Mouse (Mus musculus) CH12.LX (cell line): ENCODE data around the gene Ccdc194. TPM values are rescaled to one million over a fixed set of nuclear protein-coding genes. Genes with fewer than 3 reads are reported as not detected.

Source experiments
- DNase-seq: peaks from one replicate; pipeline ENCODE4 v3.0.0-alpha.2; 2013; ENCODE audit errors: extremely low read depth
- H3K27ac ChIP-seq: 2 replicates; pipeline ENCODE4 v1.5.1; 2012; ENCODE audit warnings: low read depth, mild to moderate bottlenecking, control low read depth, moderate library complexity; ENCODE audit not compliant: insufficient read depth
- H3K27me3 ChIP-seq: replicated peaks from 2 replicates; pipeline ENCODE3; 2012; ENCODE audit warnings: inconsistent platforms
- H3K36me3 ChIP-seq, 2 experiments: replicated peaks in 1 of 2; 2 replicates each; pipeline versions ENCODE3 to v1.6.1; 2012; ENCODE audit warnings: inconsistent platforms in 1 of 2, low read length in 1 of 2, mild to moderate bottlenecking in 1 of 2, mixed read lengths in 1 of 2, moderate library complexity in 1 of 2; ENCODE audit not compliant: control insufficient read depth in 1 of 2, insufficient read depth in 1 of 2
- H3K4me1 ChIP-seq, 2 experiments: 2 replicates each; pipeline ENCODE4 v1.6.1; 2012; ENCODE audit warnings: inconsistent platforms in 1 of 2, moderate library complexity in 1 of 2; ENCODE audit not compliant: insufficient read depth in 2 of 2, control insufficient read depth in 1 of 2
- H3K4me2 ChIP-seq: 2 replicates; pipeline ENCODE4 v1.6.1; 2012; ENCODE audit warnings: low read depth, mild to moderate bottlenecking, control low read depth; ENCODE audit not compliant: poor library complexity, insufficient read depth, severe bottlenecking
- H3K4me3 ChIP-seq, 3 experiments: fragments of 150-350 bp in 1 of 3; sonication (generic) in 1 of 3; replicated peaks in 1 of 3; 2 replicates each; pipeline versions ENCODE3 to v1.5.1; 2011 to 2012; ENCODE audit warnings: low read depth in 2 of 3, low read length in 2 of 3, mild to moderate bottlenecking in 2 of 3, moderate library complexity in 2 of 3, control low read depth in 1 of 3, improper control_type of control experiment in 1 of 3, inconsistent platforms in 1 of 3, mixed read lengths in 1 of 3; ENCODE audit not compliant: poor library complexity in 1 of 3
- H3K79me2 ChIP-seq: replicated peaks from 2 replicates; pipeline ENCODE4 v1.6.1; 2012; ENCODE audit warnings: mild to moderate bottlenecking, moderate library complexity; ENCODE audit not compliant: control insufficient read depth, poor library complexity, insufficient read depth, severe bottlenecking; ENCODE audit errors: extremely low read depth
- H3K9ac ChIP-seq: 2 replicates; pipeline ENCODE4 v1.6.1; 2012; ENCODE audit warnings: low read depth, mild to moderate bottlenecking, control low read depth, moderate library complexity; ENCODE audit not compliant: insufficient read depth
- H3K9me3 ChIP-seq: replicated peaks from 2 replicates; pipeline ENCODE3; 2012; ENCODE audit warnings: low read length, inconsistent platforms, mixed read lengths
- BHLHE40 ChIP-seq: IDR thresholded peaks from 2 replicates; pipeline ENCODE4 v1.6.1; 2011; ENCODE audit warnings: mild to moderate bottlenecking, low read depth, low read length, improper control_type of control experiment
- CTCF ChIP-seq, 2 experiments: IDR thresholded peaks in 1 of 2; conservative IDR thresholded peaks in 1 of 2; 2 replicates each; pipeline ENCODE4 v1.5.1; 2011 to 2012; ENCODE audit warnings: low read depth in 2 of 2, low read length in 2 of 2, improper control_type of control experiment in 1 of 2, inconsistent platforms in 1 of 2, mild to moderate bottlenecking in 1 of 2, moderate library complexity in 1 of 2
- GABPA ChIP-seq: IDR thresholded peaks from 2 replicates; pipeline ENCODE4 v1.6.1; 2012; ENCODE audit warnings: low read depth, low read length, improper control_type of control experiment, inconsistent platforms; ENCODE audit not compliant: insufficient replicate concordance
- KAT2A ChIP-seq: IDR thresholded peaks from 2 replicates; pipeline ENCODE4 v1.6.1; 2012; ENCODE audit warnings: low read length, improper control_type of control experiment, inconsistent platforms; ENCODE audit not compliant: insufficient replicate concordance
- MAZ ChIP-seq: IDR thresholded peaks from 2 replicates; pipeline ENCODE4 v1.6.1; 2012; ENCODE audit warnings: low read depth, mild to moderate bottlenecking, inconsistent platforms, low read length, improper control_type of control experiment, moderate library complexity
- MEF2A ChIP-seq: IDR thresholded peaks from 2 replicates; pipeline ENCODE4 v1.6.1; 2014; ENCODE audit warnings: low read depth, mild to moderate bottlenecking, inconsistent platforms, low read length, improper control_type of control experiment, borderline replicate concordance
- NELFE ChIP-seq: IDR thresholded peaks from 2 replicates; pipeline ENCODE4 v1.6.1; 2011; ENCODE audit warnings: low read depth, low read length, improper control_type of control experiment
- POLR2A ChIP-seq: IDR thresholded peaks from 2 replicates; pipeline ENCODE4 v1.6.1; 2011; ENCODE audit warnings: low read depth, mild to moderate bottlenecking, improper control_type of control experiment, low read length
- POLR2AphosphoS2 ChIP-seq: IDR thresholded peaks from 2 replicates; pipeline ENCODE4 v1.6.1; 2011; ENCODE audit warnings: low read depth, low read length, improper control_type of control experiment
- RCOR1 ChIP-seq: conservative IDR thresholded peaks from 2 replicates; pipeline ENCODE4 v1.6.1; 2012; ENCODE audit warnings: low read depth, mild to moderate bottlenecking, inconsistent platforms, low read length, improper control_type of control experiment
- SIN3A ChIP-seq: IDR thresholded peaks from 2 replicates; pipeline ENCODE4 v1.6.1; 2012; ENCODE audit warnings: low read length, improper control_type of control experiment, inconsistent platforms
- UBTF ChIP-seq: IDR thresholded peaks from 2 replicates; pipeline ENCODE4 v1.6.1; 2012; ENCODE audit warnings: low read depth, mild to moderate bottlenecking, inconsistent platforms, low read length, improper control_type of control experiment, moderate library complexity
- USF2 ChIP-seq: conservative IDR thresholded peaks from 2 replicates; pipeline ENCODE4 v1.6.1; 2011; ENCODE audit warnings: low read depth, low read length, improper control_type of control experiment
- ZKSCAN1 ChIP-seq: IDR thresholded peaks from 2 replicates; pipeline ENCODE4 v1.6.1; 2012; ENCODE audit warnings: low read depth, inconsistent platforms, low read length, improper control_type of control experiment, borderline replicate concordance
- ZMIZ1 ChIP-seq: IDR thresholded peaks from 2 replicates; pipeline ENCODE4 v1.6.1; 2012; ENCODE audit warnings: low read depth, mild to moderate bottlenecking, inconsistent platforms, low read length, improper control_type of control experiment
- ZNF384 ChIP-seq: IDR thresholded peaks from 2 replicates; pipeline ENCODE4 v1.6.1; 2012; ENCODE audit warnings: low read depth, low read length, improper control_type of control experiment, inconsistent platforms
- dilution Hi-C: fragments of 300-500 bp; cut with MboI; formaldehyde crosslinking; loops from 2 replicates; pipeline ENCODE4 v1.14.3; 2020; ENCODE audit warnings: low sequenced_read_pairs; ENCODE audit not compliant: extremely low pct_unique_long_range_greater_than_20kb, extremely low pct_ligation_motif_present
- in situ Hi-C: fragments of 300-500 bp; cut with MboI; formaldehyde crosslinking; loops from 3 replicates; pipeline ENCODE4 v1.14.3; 2019; ENCODE audit warnings: low sequenced_read_pairs, low pct_ligation_motif_present, low pct_unique_long_range_greater_than_20kb, mixed read lengths
- polyA plus RNA-seq: library from polyadenylated mRNA; unstranded; fragments of >175 nt; gene quantifications from 2 replicates; pipeline ENCODE4 v1.2.1, GENCODE M21; 2012; ENCODE audit warnings: low read depth; ENCODE audit not compliant: insufficient read length
- total RNA-seq, 2 experiments: library from RNA; depleted of rRNA; stranded (reverse); fragments of 300-350 nt in 1 of 2; fragments of >200 nt in 1 of 2; gene quantifications; 2 replicates each; pipeline ENCODE4 v1.2.3; 2012 to 2014

Gene Ccdc194
- total and polyA plus RNA-seq, 3 experiments: not detected

DNA sequence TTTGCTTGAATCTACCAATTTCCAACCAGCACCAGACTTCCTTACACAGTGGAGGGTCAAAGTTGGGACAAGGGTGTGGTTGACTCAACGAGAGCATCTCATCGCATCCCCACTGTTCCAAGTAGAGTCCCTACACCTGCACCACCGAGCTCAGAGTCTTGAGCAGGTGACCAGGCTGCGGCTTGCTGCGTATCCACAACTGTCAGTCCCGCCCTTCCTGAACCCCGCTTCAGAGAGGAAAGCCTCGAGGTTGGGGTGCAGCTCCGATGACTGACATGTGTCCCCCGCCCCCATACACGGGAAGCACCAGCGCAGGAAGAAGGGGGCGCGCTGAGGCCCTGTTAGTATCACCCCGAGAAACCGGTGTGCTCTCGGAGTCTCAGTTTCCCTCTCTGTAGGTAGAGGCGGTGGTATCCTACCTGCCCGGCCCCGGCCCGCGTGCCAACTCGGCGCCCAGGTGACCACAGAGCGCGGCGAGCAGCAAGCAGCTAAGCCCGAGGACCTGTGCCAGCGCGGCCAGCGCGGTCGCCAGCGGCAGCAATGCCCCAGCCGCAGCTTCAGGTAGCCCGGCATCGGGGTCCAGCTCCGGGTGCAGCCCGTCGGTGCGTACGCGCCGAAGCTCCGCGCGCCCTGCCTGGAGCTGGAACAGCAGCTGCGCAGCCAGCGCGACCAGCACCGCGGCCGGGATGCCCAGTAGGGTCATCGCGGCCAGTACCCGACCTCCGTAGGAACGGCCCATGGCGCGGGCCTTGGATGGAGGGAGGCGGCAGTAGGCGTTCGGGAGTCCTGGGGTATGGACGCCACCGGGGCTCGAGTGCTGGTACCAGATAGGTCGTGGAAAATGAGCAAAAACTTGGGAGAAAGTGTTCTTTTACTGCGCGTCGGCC, 32.8 kb upstream of the Ccdc194 start, which contains the start of gene Tmem221:
Gene Tmem221 (minus strand): TSS at position 801 of the 887 bp plus-strand sequence.
- DNase-seq: no peak
- H3K27ac ChIP-seq: no peak within 1 kb of the TSS
- H3K36me3 ChIP-seq: no peaks in the 10 kb centered on the region
- in situ Hi-C loops: no loop called here
- H3K27me3 ChIP-seq: peaks cover 20% of the 10 kb centered on the region
- H3K9ac ChIP-seq: peak within 1 kb of the TSS; percentile 47
- TF ChIP-seq MAZ (peak; percentile 65; the same call in 1 of the 2 replicates), ZKSCAN1 (no peak), NELFE (peak; percentile 54; the same call in 1 of the 2 replicates), POLR2A (0 out of 2 replicates have a peak, but pooled peaks have one; percentile 45), MEF2A (0 out of 2 replicates have a peak, but pooled peaks have one; percentile 23), CTCF (conservative IDR thresholded peaks at IDR 0.05 in 1 of 2, IDR thresholded peaks at IDR 0.05 in 1 of 2; ENCODE audit: low read depth in 2 of 2, low read length in 2 of 2) (peak in 1 of 2 experiments; percentile 41; a peak in 1 of 4 replicates), GABPA (no peak)
- TF ChIP-seq, all 38 proteins: peak for 5
- Histone ChIP-seq H3K4me2 (peak within 1 kb of the TSS; percentile 64), H3K9me3 (no peaks in the 10 kb centered on the region), H3K4me3 (peak within 1 kb of the TSS; percentile 28 to 67 (median 59)), H3K79me2 (no peaks in the 10 kb centered on the region), H3K4me1 (peaks cover 15 to 20% of the 10 kb centered on the region in 2 experiments)
- dilution Hi-C loops: no loop called here

GRCm38 (mm10) chr8:71554644-71555043, 29.1 kb upstream of the Ccdc194 start:
- TF ChIP-seq KAT2A (no peak), POLR2AphosphoS2 (no peak), BHLHE40 (no peak), CTCF (conservative IDR thresholded peaks at IDR 0.05 in 1 of 2, IDR thresholded peaks at IDR 0.05 in 1 of 2; ENCODE audit: low read depth in 2 of 2, low read length in 2 of 2) (no peak), SIN3A (no peak), UBTF (no peak), MAZ (no peak), USF2 (no peak), ZMIZ1 (no peak), GABPA (no peak), RCOR1 (no peak), POLR2A (no peak), ZNF384 (no peak)
- Histone ChIP-seq H3K9ac (no peak overlapping the region), H3K36me3 (peaks cover 0 to 4% of the 10 kb centered on the region in 2 experiments), H3K27me3 (peaks cover 2% of the 10 kb centered on the region), H3K27ac (no peak overlapping the region), H3K4me3 (no peak overlapping the region), H3K4me1 (peaks cover 10 to 13% of the 10 kb centered on the region in 2 experiments), H3K79me2 (no peaks in the 10 kb centered on the region), H3K4me2 (no peak overlapping the region), H3K9me3 (no peaks in the 10 kb centered on the region)
- in situ Hi-C loops (no loop called here), dilution Hi-C loops (no loop called here)
- no peak for DNase-seq
